Mouse (Mus musculus) right cerebral cortex, postnatal 10 days (tissue): Measurements from ENCODE around the gene Gins3.
"Not testable (repeated sequence)": the region's sequence is repeated elsewhere in the genome, so short reads cannot be mapped to it uniquely, and the experiment has no call there.

Experiments used
- DNase-seq, 2 experiments: peaks; one replicate each; pipeline ENCODE4 v3.0.0; 2021; ENCODE audit warnings: low spot score in 2 of 2

The Gins3 gene

DNA sequence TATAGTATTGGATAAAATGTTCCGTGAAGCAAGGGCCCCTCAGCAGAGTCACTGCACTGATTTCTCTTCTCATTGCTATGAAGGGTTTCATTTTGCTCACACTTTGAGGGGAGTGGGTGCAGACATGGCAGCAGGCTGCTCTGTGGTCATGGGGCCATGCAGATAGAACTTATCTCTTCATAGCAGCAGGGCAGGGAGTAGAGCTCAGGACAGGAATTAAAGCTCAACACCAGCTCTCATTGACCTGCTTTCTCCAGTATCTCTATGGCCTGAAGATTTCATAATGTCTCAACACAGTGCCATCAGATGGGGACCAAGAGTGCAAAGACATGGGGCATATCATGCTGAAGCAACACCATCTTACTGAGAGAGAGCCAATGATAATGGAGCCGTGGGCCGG is 15.0 kb downstream of the Gins3 start:
- no peak for DNase-seq

DNA sequence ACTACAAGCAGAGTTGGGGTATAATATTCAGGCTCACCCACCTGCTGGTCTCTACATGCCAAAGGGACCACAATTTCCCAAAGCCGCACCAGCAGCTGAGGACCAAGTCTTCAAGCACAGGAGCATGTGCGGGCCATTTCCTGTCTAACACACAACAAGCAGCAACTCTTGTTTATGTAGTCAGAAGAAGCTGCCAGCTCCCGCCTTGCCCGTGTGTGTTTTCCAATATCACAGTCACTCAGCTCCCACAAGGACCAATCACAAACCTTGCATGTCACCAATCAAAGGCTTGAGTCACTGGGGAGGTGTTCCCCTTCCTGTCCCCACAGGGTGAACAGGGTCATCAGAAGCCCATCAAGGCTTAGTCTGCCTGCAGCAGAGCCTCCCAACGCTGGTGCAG is 20.1 kb downstream of the Gins3 start:
- no peak for DNase-seq

DNA sequence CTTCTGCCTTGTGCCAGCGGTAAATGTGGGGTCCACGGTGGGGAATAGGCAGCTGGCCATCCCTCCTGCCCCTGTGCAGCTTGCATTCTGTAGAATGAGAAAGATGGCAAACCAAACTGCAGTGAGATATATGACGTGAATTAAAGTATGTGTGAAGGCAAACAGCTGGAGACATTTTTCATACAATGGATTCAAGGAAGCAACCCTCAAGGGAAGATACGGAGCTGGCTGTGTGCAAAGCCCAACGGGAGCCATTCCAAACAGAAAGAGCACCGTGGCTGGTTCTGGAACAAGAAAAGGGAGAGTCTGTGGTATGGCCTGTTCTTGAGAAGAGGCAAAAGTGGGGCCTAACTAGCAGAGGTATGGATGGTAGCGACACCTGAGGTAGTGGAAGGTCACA is 22.6 kb downstream of the Gins3 start:
- no peak for DNase-seq

DNA sequence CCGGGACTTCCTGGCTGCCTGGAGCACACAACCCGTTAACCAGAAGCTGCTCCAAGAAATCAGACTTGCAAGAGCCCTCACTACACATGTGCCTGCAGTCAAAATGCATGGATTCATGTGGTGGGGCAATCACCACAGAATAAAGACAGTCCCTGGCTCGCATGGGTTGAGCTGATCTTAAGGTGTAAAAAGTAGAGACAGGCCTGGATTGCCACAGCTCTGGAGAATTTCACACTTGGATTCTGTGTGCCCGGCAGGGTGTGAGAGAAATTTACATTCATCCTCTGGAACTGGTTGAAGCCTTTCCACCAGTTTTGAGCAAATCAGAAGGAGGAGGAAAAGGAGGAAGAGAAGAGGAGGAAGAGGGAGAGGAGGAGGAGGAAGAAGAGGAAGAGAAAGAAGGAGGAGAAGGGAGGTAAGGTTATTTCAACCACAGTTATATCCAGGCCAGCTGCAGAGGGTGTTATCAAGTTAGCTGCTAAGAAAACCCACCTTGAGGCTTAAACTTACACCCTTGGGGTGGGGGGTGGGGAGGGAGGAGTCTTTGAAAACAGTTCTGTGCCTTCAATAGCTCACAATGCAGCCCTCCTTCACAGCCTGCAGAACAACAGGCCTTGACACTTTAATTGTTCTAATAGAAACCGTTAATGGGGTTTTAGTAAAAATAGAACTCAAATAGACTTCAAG is 23.2 kb downstream of the Gins3 start:
- no peak for DNase-seq

DNA sequence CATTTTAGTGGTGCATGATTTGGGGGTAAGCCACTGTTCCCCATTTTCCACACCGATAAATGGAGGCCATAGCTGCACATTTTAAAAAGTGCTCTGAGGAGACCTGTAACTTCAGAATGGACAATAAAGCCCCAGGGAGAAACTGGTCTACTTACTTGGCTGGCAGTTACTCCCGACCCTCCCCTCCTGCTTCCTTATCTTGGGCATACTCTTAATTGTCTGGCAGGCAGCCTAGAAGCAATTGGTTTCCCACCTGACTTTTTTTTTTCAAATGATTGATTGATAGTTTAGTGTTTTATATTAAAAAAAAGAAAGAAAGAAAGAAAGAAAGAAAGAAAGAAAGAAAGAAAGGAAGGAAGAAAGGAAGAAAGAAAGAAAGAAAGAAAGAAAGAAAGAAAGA is 24.3 kb downstream of the Gins3 start:
- no peak for DNase-seq

DNA sequence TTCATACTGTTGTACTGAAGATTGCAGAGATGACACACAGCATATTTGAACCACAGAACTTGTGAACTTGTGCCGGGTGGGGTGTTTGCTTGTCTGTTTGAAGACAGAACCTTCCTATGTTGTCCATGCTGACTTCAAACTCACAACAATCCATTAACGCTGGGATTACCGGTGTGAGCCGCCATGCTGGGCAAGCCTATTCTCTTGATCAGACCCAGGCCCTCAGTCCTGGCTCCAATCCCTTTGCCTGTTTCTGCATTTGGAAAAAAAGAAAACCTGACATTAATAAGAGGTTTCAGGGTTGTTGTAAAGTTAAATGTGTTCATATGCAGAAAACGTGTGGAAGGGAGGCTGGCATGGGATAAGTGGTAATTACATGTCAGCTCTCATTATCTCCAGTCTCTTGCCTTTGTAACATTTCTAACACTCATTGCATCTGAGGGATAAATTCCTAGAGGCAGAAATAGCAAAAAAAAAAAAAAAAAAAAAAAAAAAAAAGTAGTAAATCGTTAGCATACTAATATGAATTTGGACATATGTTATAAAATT is 27.2 kb downstream of the Gins3 start:
- DNase-seq, result no peak

DNA sequence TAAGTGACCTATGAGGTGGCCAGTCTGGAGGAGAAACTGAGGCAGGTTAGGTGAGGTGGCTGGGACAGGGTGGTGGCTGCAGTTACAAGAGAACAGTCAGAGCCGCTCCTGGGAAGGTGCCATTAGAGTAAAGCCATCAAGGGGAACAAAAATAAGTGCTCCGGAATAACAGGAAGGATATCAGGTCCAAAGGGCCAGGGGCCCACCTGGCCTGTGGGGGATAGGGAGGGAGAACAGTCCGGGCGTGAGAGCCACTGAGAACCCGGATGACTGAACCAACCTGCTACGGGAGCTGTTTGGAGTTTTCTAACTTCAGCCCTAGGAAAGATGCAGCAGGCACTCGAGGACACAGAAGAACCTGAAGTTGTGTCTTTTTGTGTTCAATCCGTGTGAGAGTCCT is 27.8 kb downstream of the Gins3 start:
- DNase-seq, result no peak

GRCm38 (mm10) chr8:95661575-95661974 is 28.3 kb downstream of the Gins3 start:
- no peak for DNase-seq

DNA sequence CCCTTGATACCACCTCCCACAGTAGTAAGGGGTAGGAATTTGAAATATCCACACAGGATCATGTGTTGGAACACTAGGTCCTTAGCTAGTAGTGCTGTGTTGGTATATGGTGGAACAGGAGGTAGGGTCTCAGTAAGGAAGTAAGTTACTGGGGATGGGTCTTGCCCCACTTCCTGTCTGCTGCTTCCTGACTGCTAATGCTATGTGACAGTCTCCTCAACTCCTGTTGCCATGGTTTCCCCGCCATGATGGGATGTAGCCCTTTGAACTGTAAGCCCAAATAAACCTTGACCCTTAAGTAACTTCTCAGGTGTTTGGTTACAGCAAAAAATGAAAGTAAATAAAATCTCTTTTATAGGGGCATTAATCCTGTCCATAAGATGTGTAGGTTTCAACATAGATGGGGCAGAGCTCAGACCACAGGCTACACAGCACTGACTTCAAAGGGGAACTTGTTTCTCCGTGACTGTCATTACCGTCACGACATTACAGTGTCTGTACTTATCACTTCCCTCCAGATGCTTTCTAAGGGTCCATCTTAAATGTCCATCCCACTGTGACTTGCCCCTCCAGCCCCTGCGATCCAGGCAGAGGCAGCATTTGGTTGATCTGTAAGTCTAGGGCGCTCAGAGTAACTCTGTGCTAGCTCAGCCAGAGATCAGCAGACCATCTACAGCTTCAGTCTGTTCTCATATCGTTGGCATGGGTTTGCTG is 29.8 kb downstream of the Gins3 start:
- no peak for DNase-seq

- DNase-seq, result no peak
These were observed 30.3 kb downstream of the Gins3 start for GRCm38 (mm10) chr8:95663599-95663949.

- not testable (repeated sequence) for DNase-seq
These were observed 32.7 kb downstream of the Gins3 start for GRCm38 (mm10) chr8:95665813-95666452.

DNA sequence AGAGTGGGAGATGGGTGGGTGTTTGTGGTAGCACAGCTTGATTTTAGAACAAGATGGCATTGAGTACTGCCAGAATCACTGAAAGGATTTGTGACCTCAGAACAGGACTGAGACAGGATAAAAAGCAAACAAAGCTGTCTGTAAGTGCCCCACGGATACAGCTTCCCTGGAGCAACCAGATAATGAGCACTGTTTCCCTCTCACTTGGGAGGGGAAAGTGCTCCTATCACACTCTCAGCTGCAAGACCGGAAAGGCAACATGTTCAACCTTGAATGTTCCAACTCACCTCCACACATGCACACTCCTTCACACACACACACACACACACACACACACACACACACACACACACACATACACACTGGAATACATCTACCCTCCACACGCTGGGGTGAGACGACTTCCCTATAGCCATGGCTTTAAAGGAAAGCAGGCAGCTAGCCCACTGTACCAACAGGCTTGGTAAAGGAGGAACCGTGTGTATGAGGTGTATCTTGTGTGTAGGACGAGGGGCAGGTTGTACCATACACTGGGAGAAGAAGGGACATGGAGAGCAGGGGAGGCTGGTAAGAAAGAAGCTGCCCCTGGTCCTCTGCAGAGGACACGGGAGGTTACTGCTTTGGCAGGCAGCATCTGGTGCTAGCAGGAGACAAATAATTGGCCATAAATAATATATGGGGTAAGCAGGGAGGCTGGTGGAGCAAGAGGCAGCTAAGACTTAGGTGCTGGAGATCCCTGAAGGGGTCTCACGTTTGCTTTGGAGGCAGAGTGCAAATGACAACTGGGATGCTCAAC is 35.1 kb downstream of the Gins3 start:
- no peak for DNase-seq

- DNase-seq, result no peak
These were observed 36.7 kb downstream of the Gins3 start for GRCm38 (mm10) chr8:95669967-95670366.

DNA sequence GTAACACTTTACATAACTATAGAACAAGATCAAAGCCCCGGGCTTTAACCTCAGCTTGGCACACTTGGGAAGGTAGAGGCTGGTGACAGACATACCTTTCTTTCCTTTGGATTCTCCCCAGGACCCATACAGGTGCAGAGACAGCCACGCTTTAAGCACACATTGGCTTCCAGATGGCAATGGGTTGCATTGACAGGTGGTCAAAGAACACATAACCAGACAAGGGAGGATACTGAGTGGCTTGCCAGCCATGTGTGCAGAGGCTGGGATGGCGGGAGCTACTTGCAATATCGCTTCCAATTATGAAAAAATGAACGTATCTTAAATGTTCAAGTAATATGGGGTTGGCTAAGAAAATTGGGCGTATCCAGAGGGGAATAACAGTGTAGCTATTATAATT is 38.6 kb downstream of the Gins3 start:
- no peak for DNase-seq

DNA sequence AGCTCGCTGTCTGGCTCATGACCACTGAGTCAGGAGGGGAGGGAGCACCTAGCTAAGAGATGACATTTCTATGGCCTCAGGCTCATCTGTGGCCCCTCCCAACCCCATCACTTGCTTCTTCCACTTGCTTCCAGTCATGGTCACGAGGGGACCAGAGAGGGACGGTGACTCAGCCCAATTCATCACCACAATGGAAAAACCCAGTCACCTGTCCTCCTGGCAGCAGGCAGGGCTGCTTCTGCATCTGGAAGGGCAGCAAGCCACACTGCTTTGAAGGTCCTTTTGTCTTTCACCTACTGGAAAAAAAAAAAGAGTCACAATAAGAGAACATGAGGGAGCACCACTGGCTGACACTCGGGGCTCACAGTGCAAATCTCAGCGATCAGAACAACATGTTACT is 39.6 kb downstream of the Gins3 start:
- DNase-seq, result no peak

GRCm38 (mm10) chr8:95676631-95677030 is 43.4 kb downstream of the Gins3 start, which contains the start of gene Ndrg4:
Gene Ndrg4 (plus strand): TSS chr8:95676980.
- DNase-seq, result no peak

DNA sequence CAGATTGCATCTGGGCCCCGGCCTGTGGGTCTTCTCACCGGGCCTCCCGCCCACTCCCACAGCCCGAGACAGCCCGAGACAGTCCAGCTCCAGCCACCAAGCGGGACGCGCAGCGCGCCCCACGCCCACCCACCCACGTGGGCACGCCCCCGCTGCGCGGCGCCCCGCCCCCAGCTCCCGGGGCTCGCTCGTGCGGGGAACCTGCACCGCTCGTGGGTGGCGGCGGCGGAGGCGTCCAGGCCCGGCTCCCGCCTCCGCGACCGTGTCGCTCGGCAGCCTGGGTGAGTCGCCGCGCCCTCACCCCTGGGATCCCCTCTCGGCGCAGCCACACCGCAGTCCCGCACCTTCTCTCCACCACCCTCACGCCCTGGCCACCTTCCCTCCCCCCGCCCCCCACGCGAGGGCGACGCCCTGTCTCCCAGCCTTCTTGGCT is 44.4 kb downstream of the Gins3 start:
- DNase-seq, result peak in 1 of 2 experiments; percentile 42

- peak; percentile 72 to 78 for DNase-seq
These were observed 44.9 kb downstream of the Gins3 start for GRCm38 (mm10) chr8:95678024-95678611.

GRCm38 (mm10) chr8:95688073-95688672 is 54.9 kb downstream of the Gins3 start:
- DNase-seq, result peak; percentile 90

- DNase-seq, result no peak
These were observed 57.8 kb downstream of the Gins3 start for GRCm38 (mm10) chr8:95690929-95691541.

DNA sequence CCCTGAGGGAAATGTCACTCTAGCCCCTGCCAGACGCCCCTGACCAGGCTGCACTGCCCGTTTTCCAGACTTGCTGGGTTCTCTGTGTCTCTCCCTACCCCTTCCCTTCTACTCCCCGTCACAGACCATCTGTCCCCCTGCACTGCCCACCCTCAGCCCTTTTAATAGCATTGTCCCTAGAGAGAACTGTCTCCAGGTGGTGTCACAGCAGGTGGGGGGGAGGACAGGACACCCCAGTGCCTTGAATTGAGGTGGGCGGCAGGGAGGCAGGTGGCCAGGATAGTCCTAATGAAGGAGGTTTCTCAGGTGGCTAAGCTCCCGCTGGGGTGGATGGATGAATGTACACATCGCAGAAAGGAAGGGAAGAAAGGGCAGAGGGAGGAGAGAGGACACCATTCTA is 61.4 kb downstream of the Gins3 start:
- peak; percentile 63 to 72 for DNase-seq
